Mouse (Mus musculus) layer of hippocampus, postnatal 14 days (tissue): ENCODE measurements at regions not wholly inside any gene's neighbourhood (a gene's known extent, or its start where the extent isn't known, plus 50 kb on each side); places are given as distances from the start of the nearest gene placed in this dataset.

ENCODE experiments used
- DNase-seq, 2 experiments: peaks; one replicate each; pipeline ENCODE4 v3.0.0; 2021 to 2022; ENCODE audit warnings: low spot score in 2 of 2, mixed read lengths in 1 of 2

GRCm38 (mm10) chr5:84480978-84481377, 63.8 kb upstream of the Epha5 start:
- DNase-seq: no peak
